Mouse (Mus musculus) cerebellum, adult 11 months (tissue): ENCODE measurements at regions not wholly inside any gene's neighbourhood (a gene's known extent, or its start where the extent isn't known, plus 50 kb on each side); places are given as distances from the start of the nearest gene placed in this dataset.

Source experiments
- DNase-seq: peaks from one replicate; pipeline ENCODE4 v3.0.0; 2022

DNA sequence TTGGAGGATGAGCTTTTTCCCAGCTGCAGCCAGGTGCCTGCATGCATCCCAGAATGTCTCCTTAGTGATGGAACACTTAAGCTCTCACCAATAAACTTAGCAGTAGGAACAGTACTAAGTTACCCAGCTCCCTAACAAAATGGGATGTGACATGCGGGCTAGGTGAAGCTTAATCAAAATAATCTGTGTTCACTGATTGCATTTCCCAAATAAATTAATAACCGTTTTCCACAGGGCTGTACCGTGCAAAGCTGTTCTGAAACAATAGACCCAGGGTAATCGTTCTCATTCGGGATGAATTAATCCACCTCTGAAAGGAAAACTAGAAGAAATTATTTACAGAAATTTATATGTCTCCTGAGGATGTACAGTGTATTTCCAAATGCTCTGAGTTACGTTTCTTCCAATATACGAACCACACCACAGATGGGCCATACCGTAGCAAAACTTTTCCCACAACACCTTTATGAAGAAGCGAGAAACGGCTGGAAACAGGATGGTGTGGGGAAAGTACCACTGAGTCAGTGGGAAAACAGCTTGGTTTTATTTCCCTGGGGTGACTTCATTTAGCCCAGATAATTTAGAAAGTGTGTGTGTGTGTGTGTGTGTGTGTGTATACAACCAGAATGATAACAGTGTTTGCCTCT, 148.5 kb upstream of the Adamts16 start:
- DNase-seq: no peak

DNA sequence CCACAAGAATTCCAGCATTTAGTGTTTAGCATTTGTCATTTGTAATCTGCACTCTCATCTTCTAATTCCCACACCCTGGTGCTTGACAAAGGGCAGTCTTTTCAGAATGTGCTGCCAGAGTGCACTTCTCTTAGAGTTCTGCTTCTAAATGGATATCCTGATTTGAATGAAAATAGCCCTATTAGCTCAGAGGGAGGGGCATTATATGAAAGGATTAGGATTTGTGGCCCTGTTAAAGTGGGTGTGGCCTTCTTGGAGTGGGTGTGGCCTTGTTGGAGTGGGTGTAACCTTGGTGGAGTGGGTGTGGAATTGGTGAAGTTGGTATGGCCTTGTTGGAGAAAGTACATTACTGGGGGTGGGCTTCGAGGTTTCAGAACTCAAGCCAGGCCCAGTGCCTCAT, 137.7 kb upstream of the Adamts16 start:
- DNase-seq: no peak

DNA sequence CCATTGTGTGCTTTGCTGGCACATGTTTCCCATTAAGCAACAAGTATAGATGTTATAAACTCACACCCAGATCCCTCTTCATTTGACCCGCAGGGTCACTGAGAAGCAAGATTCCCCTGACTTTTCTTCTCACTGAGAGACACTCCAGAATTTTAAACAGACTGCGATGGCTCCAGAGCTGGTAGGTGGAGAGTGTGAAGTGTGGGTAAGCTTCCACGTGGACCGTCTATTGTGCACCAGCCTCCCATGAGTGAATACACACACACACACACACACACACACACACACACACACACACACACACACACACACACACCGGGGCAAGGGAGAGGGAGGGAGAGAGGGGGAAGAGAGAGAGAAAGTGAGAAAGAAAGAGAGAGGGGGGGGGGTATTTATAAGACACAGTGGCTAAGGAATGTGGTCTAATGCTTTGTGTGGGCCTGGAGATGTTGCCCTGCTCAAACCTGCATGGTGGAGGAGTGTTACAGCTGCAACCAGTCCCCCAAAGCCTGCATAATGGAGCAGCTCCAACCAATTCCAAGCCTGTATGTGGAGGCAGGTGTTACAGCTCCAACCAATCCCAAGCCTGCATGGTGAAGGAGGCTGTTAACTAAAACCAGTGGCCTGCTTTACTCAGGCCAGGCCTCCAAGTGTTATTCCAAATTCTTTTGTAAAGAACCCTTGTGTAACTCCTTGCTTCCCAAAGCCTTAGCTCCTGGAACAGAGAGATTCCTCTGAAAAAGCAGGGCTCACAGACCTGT, 137.1 kb upstream of the Adamts16 start:
- DNase-seq: no peak

DNA sequence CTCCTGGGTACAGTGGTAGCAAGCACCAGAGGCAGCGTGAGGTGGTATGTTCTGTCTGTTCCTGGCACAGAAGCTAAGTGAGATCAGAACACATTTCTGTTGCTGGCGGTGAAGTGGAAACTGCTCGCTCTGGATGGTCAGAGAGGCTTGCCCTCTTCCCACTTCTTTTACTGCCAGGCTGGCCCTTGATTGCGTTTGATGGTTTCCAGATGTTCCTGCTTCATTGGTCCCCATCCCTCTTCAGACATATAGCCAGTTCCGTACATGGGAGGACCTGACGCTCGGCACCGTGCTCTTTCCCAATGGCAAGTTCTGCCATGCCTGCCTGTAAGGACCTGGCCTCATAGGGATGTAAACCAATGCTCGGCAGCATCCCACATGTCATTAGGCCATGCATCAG, 128.0 kb upstream of the Adamts16 start:
- no peak for DNase-seq

DNA sequence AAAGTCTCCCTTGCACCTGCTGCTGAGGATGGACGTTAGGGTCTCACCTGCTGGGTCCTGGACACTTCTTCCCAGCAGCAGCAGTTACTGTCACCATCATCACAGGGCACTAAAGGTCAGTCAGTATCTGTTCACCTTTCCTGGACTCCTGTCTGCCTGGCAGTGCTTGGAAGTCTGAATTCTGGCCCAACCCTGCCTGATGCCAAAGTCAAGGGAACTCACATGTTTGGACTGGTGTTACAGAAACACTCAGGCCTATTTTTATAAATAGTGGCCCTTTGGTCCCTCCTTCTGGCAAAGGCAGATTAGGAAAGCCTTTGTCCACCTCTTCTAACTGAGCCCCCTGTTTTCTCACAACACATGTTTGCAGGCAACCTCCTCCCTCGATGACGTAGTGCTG, 126.2 kb upstream of the Adamts16 start:
- no peak for DNase-seq

DNA sequence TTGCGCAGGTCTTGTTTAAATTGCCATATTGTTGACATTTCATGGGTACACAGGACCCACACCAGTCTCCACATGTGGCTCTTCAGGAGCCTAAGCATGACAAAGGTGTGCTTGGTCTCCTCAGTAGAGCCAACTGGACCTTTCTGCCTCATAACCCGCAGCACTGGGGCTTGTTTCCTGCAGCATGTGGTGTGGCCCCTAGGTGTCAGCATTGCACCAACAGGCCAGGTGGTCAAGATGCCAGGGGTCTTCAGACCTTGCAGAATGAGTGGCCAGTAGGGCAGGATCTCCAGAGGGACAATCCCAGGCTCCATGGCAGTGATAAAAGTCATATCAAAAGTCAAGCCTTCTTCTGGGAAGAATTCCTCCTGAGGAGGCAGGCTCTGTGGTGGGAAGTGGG, 121.8 kb upstream of the Adamts16 start:
- no peak for DNase-seq

DNA sequence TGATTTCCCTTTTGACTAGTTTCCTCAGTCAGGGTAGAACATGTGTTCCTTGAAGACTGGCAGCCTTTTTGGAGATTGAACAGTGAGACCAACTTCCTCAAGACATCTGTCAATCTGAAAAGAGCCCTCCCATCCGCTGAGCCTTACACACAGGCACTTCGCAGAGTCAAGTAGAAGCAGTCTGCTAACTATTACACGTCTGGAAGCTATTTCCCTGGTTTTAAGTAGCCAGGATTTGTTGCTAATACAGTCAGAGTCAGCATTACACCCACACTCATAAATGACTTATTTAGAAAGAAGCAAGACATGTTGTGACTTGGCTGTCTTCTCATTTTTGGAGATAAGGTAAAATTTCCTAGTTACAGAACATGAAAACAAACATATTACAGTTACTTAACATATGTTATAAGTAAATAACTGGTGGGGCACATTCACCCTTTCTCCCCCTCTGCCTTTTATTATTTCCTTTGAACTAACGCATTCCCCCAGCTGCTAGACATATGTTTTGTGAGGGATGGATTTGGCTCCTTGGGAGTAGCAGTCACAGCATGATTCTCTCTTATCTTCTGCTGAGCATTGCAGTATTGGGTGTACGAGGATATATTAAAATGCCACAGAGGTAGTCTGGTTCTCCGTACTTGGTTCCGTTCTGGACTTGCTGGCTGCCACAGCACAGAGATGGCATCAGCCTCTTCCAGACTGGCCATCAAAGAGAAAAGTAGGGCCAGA, 92.9 kb upstream of the Adamts16 start:
- no peak for DNase-seq

DNA sequence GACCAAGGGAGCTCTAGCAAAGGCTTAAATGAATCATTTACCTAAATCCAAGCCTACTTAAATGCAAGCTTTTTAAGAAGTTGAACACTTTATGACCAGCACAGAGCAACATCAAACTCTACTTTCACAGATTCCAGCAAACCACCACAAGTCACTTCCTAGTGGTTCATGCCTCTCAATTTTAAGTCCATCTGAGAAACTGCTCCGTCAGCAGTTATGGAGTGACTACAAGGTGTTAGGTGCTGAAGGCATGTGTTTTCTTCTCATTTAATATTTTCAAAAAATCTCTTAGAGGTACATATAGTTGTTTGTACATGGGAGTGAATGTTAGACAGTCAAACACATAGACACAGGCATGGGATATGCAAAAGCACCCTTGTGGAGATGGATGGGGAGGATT, 72.2 kb upstream of the Adamts16 start:
- DNase-seq: no peak

DNA sequence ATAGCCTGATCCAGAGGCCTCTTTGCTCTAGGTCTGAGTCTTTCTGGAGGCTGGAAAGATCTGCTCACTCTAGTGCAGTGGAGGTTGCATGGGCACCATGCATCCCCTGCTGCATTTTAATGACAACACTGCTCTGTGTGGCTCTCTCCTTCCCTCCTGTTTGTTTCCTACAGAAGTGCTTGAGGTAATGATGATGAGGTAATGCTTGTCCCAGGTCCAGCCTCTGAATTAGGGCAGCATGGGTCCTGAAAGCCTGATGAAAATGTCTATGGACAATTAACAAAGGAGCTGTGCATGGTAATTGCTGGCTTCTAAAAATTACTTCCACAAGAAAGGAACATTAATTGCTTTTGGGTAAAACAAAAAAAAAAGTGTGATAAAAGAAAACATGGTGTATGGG, 69.3 kb upstream of the Adamts16 start:
- DNase-seq: no peak

DNA sequence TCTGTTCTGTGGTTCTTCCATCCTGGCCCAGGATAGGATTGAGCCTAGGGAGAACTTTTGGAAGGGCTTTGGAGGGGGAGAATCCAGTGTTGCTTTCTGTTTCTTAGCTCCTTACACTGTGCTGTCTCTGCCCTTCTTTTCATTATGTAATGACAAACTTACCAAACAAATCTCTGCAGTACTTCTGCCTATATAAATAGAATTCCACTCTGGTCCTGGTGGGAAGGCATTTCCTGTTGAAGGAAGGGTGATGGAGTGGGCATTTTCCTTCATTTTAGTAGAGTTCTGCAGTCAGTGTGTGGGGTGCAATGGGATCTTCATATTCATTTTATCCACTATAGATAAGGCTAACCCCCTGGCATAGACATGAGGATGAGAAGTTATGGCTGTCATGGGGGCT, 63.2 kb upstream of the Adamts16 start:
- DNase-seq: no peak

DNA sequence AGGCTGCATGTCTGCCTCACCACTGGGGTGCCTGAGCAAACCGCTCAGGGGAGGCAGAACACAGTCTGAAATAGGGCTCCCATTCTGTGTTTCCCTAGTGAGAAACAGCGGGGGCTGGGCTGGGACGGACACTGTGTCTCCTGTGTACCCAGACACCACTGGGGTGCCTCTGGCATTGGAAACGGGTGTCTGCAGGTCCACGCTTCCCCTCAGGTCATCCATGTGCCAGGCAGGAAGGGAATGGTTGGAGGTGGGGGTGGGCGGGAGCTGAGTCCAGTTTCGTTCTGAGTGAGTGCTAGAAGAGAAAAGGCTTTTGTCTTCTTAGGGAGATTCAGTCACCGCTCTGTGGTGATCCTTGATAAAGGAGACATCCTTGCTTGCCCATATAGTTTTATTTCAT, 62.2 kb upstream of the Adamts16 start:
- no peak for DNase-seq

DNA sequence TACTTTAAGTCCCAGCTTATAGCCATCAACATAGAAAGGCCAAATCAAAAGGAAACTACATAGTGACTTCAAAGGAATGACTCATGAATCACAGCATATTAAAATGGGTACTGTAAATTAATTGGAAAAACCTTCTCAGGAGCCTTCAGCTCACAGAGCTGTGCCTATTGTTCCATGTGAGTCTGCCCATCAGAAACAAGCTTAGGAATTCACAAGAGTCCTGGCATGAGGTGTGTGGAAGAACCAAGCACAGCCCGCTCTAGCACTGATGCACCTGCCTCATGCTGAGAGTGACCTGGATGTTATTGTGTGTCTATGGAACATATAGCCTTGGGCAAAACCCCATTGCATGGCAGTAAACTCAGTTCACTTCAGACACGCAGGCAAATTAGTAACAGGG, 61.5 kb upstream of the Adamts16 start:
- no peak for DNase-seq

DNA sequence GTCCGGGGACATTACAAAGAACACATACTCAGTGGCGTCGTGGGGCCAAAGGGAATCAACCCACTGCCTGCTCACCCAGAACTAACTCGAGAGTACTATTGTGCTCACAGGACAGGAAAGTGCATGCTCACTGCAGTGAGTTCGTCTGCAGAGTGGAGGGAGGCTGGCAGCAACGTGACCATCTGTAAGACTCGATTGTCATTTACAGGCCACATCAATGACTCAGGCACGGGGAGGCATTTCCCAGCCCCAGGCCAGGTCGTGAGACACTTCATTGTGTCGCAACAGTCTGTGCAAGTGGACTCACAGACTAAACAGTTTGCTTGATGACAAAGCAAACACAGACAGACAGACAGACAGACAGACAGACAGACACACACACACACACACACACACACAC, 61.1 kb upstream of the Adamts16 start:
- no peak for DNase-seq

DNA sequence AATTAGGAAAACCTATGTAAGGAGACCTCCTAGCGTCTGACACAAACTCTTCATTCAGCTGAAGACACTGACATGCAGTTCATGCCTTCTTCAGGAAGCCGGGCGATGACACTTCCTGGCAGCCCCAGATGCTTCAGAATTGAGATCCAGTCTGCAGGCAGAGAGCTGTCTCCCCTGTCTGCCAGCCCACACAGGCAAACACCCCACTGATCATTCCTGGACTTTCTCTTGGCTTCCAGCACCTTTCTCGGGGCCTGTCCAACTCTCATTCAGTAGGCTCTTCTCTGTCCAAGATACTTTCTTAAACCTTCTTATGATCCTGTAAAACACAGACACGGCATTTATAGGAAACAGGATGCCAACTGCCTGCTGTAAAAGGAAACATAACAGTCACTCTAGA, 50.0 kb upstream of the Adamts16 start:
- no peak for DNase-seq
